Mouse (Mus musculus) cerebellum, postnatal 36 days (tissue): ENCODE results near the gene Ctnnd2.
A peak's percentile ranks its signal among the peaks of the same experiment; 100 is the strongest.

ENCODE experiments used
- DNase-seq, 2 experiments: peaks; one replicate each; pipeline ENCODE4 v3.0.0; 2021 to 2022; ENCODE audit warnings: mixed read lengths in 2 of 2

Gene Ctnnd2

DNA sequence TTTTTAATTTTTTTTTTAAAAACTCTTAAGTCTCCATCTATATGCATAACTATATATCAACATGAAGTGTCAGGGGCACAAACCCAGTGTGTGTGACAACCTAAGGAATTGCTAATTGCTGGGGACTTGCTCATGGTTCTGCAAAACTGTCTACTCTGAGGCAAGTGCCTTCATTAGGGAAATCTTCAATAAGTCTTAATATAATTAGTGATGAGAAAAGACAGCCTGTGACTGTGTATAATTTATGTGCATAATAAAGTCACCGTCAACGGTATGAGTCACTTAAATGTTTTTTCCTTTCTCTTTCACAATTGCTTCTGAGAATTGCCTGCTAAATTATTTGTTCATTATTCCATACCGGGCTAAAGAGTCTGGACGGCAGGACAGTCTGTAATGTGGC, 228.7 kb downstream of the Ctnnd2 start:
- no peak for DNase-seq

- DNase-seq: no peak
These were observed 233.9 kb downstream of the Ctnnd2 start for GRCm38 (mm10) chr15:30406254-30406653.

DNA sequence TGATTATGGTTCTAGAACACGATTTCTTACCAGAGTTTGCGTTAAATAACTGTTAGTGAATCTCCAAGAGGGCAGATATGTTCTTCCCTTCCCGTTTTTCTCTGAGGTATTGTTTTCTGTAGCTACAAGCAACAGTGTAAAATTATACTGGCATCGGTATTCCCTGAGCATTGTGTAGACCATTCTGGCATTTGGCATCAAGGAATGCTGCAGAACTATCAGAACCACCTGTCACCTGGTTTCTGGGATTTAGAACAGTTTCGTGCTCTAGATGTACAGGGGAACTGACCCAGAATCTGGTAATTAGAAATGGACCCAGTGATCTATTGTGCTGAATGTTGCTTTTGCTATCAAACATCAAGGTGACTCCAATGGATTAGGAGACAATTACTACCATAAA, 250.8 kb downstream of the Ctnnd2 start:
- DNase-seq: no peak

GRCm38 (mm10) chr15:30424290-30424689, 251.9 kb downstream of the Ctnnd2 start:
- DNase-seq: peak; percentile 18 to 38

- no peak for DNase-seq
These were observed 254.9 kb downstream of the Ctnnd2 start for GRCm38 (mm10) chr15:30427342-30427741.

DNA sequence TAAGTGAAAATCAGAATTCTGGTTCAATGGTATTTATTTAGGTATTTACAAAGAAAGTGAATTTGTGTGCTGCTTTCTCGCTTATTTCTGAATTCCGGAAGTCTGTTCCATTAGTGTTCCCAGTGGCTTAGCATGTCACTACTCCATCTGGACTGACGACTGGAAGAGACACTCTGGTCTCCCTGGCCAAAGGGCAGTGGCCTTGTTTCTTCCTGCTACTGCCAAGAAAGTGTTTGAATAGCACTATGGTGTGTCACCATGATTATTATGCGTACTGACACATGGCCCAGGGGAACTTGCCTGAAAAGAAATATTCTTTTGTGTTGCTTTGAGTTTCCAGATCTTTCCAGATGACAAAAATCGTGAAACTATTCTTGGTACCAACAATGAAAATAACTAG, 266.7 kb downstream of the Ctnnd2 start:
- DNase-seq: no peak

- no peak for DNase-seq
These were observed 278.4 kb downstream of the Ctnnd2 start for GRCm38 (mm10) chr15:30450765-30451164.

- DNase-seq: no peak
These were observed 279.5 kb downstream of the Ctnnd2 start for GRCm38 (mm10) chr15:30451921-30452320.

DNA sequence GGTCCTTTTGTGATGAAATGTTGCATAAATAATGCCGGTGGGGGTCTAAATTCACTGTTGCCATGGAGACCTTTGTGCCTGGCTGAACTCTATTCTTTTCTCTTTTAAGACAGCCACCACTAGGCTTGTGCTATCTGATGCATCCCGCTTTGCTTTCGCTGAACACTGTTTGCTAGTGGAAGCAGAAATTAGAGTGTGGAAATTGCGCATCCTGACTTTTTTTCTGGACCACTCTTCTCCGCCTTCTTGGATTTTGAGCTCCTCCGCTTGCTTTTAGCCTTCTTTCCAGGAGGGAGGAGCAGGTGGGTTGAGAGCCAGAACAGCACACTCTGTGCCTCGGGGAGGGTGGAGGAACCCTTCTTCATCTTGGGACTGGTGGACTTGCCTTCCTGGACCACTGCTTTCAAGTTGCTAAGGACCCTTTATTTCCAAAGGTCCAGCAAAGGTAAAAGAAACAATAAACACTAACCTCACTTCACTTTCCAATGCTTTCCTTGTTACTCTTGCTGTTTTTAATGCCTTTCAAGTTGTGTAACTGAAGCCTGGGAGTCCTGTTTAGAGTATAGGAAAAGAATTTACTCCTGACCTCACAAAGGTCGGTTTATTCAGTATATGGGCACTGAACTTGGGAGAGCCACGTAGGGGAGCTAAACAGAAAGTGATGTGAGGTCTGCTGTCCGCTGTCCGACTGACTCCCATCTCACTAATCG, 285.3 kb downstream of the Ctnnd2 start:
- DNase-seq: no peak

DNA sequence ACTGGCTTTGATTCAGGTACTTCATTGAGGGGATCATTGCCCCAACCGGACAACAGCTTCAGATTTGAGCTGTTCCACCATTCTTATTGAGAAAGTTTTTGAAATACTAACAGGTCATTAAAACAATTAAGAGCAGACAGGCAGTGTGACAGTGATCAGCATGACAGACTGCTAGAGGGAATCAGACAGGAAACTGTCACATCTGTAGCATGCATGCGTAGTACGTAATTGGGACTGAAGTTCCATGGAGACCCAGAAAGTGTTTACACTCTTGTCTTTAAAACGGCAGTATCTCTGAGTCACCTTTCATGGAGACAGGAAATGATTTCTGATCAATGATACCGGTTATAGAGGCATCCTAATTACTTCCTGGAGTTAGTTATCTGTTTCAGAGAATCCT, 286.3 kb downstream of the Ctnnd2 start:
- no peak for DNase-seq

- peak in 1 of 2 experiments; percentile 16 for DNase-seq
These were observed 288.1 kb downstream of the Ctnnd2 start for GRCm38 (mm10) chr15:30460341-30461125.

DNA sequence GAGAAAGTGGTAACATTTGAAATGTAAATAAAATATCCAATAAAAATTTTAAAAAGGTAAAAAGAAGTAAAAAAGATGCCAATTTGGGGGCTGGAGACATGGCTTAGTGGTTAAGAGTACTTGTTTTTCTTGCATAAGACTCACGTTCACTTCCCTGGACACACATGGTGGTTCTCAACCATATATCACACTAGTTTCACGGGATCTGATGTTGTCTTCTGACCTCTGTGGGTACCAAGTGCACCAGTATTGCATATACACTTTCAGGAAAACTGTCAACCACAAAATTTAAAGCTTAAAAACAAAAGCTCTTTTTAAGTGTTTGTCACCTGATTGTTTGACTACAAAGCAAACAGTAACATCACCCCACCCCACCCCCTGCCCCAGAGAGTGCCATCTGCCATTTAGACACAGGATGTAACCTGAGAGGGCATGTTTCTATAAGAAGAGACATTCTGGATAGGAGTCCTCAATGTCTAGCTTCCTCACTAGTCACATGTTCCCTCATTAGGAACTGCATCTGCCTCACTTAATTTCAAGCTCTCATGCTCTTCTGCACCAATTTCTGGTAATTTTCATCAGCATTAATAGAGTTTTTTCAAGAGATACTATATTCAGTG, 290.5 kb downstream of the Ctnnd2 start:
- no peak for DNase-seq

GRCm38 (mm10) chr15:30463471-30464047, 291.2 kb downstream of the Ctnnd2 start:
- peak; percentile 17 to 25 for DNase-seq

GRCm38 (mm10) chr15:30466950-30467543, 294.7 kb downstream of the Ctnnd2 start:
- DNase-seq: no peak

GRCm38 (mm10) chr15:30468773-30469172, 296.4 kb downstream of the Ctnnd2 start:
- DNase-seq: no peak

GRCm38 (mm10) chr15:30471280-30471966, 299.0 kb downstream of the Ctnnd2 start:
- DNase-seq: peak in 1 of 2 experiments; percentile 16

- DNase-seq: peak; percentile 82 to 84
These were observed 308.3 kb downstream of the Ctnnd2 start for GRCm38 (mm10) chr15:30480676-30481075.

- no peak for DNase-seq
These were observed 334.1 kb downstream of the Ctnnd2 start for GRCm38 (mm10) chr15:30506476-30506875.

- DNase-seq: no peak
These were observed 340.1 kb downstream of the Ctnnd2 start for GRCm38 (mm10) chr15:30512467-30512866.

DNA sequence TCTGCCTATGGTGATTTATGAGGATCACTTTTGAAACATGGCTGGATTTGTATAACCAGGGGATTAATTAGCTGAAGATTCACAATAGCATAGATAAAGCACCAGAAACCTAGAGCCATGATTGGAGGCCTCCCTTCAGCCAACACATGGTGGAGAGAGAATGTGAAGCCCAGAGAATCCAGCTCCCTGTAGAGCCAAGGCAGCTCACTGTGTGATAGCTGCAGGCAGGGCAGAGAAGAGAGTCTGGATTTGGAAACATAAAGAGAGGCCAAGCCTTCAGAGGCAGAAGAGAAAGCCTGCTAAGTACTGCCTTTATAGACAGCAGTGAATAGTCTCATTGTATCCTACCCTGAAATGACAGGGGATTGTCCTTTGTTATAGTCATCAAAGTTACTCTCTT, 340.7 kb downstream of the Ctnnd2 start:
- DNase-seq: no peak

GRCm38 (mm10) chr15:30515425-30515824, 343.0 kb downstream of the Ctnnd2 start:
- peak; percentile 44 to 57 for DNase-seq

- no peak for DNase-seq
These were observed 369.1 kb downstream of the Ctnnd2 start for GRCm38 (mm10) chr15:30541459-30541858.
